Mouse (Mus musculus): ENCODE results near the gene Olfr455.

Olfr455 gene

GRCm38 (mm10) chr6:42503478-42503877 is 43.9 kb downstream of the Olfr455 start:
- in situ Hi-C loops (cut with MboI; ENCODE audit: unreplicated experiment in 2 of 2): no loop called here

GRCm38 (mm10) chr6:42489731-42490130 is 57.7 kb downstream of the Olfr455 start:
- in situ Hi-C loops (cut with MboI; ENCODE audit: unreplicated experiment in 2 of 2): no loop called here

- in situ Hi-C loops (cut with MboI; ENCODE audit: unreplicated experiment in 2 of 2): no loop called here
Measured at GRCm38 (mm10) chr6:42487114-42487513, 60.3 kb downstream of the Olfr455 start, which contains the start of gene Olfr456. Olfr456 (minus strand) TSS chr6:42487214.
